Mouse (Mus musculus) MEL (cell line): ENCODE results near the gene Gm42715. TPM values are rescaled to one million over a fixed set of nuclear protein-coding genes. Genes with fewer than 3 reads are reported as not detected.

Source experiments
- DNase-seq: peaks from one replicate; pipeline ENCODE4 v3.0.0; 2011; ENCODE audit warnings: low read depth, low spot score
- H3K27ac ChIP-seq: 2 replicates; pipeline ENCODE4 v1.5.1; 2012; ENCODE audit warnings: low read depth, mild to moderate bottlenecking, control low read depth, low read length, moderate library complexity; ENCODE audit not compliant: control insufficient read depth
- H3K27me3 ChIP-seq, 2 experiments: fragments of 150-350 bp in 1 of 2; sonication (generic) in 1 of 2; 2 replicates each; pipeline ENCODE4 v1.6.1; 2012; ENCODE audit warnings: low read length in 2 of 2, mild to moderate bottlenecking in 2 of 2, improper control_type of control experiment in 1 of 2, moderate library complexity in 1 of 2; ENCODE audit not compliant: insufficient read depth in 2 of 2, control insufficient read depth in 1 of 2
- H3K36me3 ChIP-seq, 2 experiments: 2 replicates each; pipeline ENCODE4 v1.6.1; 2012 to 2014; ENCODE audit warnings: low read length in 2 of 2, improper control_type of control experiment in 1 of 2, inconsistent platforms in 1 of 2, mild to moderate bottlenecking in 1 of 2; ENCODE audit not compliant: insufficient read depth in 2 of 2, control insufficient read depth in 1 of 2
- H3K4me1 ChIP-seq, 2 experiments: fragments of 150-350 bp in 1 of 2; sonication (generic) in 1 of 2; 2 replicates each; pipeline ENCODE4 v1.6.1; 2012; ENCODE audit warnings: low read length in 2 of 2, improper control_type of control experiment in 1 of 2, mild to moderate bottlenecking in 1 of 2; ENCODE audit not compliant: insufficient read depth in 2 of 2, control insufficient read depth in 1 of 2
- H3K4me3 ChIP-seq, 2 experiments: fragments of 150-350 bp in 1 of 2; sonication (generic) in 1 of 2; 2 replicates each; pipeline ENCODE4 v1.5.1; 2012; ENCODE audit warnings: low read depth in 2 of 2, low read length in 2 of 2, mild to moderate bottlenecking in 2 of 2, moderate library complexity in 2 of 2, control low read depth in 1 of 2, improper control_type of control experiment in 1 of 2; ENCODE audit not compliant: control insufficient read depth in 1 of 2, insufficient read depth in 1 of 2
- H3K79me2 ChIP-seq: 2 replicates; pipeline ENCODE4 v1.6.1; 2012; ENCODE audit warnings: mild to moderate bottlenecking, low read length, moderate library complexity; ENCODE audit not compliant: control insufficient read depth, poor library complexity, insufficient read depth
- H3K9ac ChIP-seq: 2 replicates; pipeline ENCODE4 v1.6.1; 2012; ENCODE audit warnings: low read depth, mild to moderate bottlenecking, control low read depth, low read length, moderate library complexity; ENCODE audit not compliant: control insufficient read depth, poor library complexity, severe bottlenecking
- H3K9me3 ChIP-seq: fragments of 150-350 bp; sonication (generic); replicated peaks from 2 replicates; pipeline ENCODE4 v1.6.1; 2012; ENCODE audit warnings: mild to moderate bottlenecking, low read length, improper control_type of control experiment, moderate library complexity; ENCODE audit not compliant: insufficient read depth
- BHLHE40 ChIP-seq: IDR thresholded peaks from 2 replicates; pipeline ENCODE4 v1.6.1; 2012; ENCODE audit warnings: low read depth, mild to moderate bottlenecking, inconsistent platforms, low read length, improper control_type of control experiment, borderline replicate concordance
- CHD1 ChIP-seq: IDR thresholded peaks from 2 replicates; pipeline ENCODE4 v1.6.1; 2012; ENCODE audit warnings: low read depth, mild to moderate bottlenecking, inconsistent platforms, low read length, improper control_type of control experiment
- E2F4 ChIP-seq: IDR thresholded peaks from 2 replicates; pipeline ENCODE4 v1.6.1; 2011; ENCODE audit warnings: low read depth, low read length, improper control_type of control experiment, borderline replicate concordance
- ETS1 ChIP-seq: IDR thresholded peaks from 2 replicates; pipeline ENCODE4 v1.6.1; 2012; ENCODE audit warnings: low read depth, mild to moderate bottlenecking, inconsistent platforms, low read length, improper control_type of control experiment, moderate library complexity
- GABPA ChIP-seq: IDR thresholded peaks from 2 replicates; pipeline ENCODE4 v1.6.1; 2012; ENCODE audit warnings: low read depth, mild to moderate bottlenecking, inconsistent platforms, low read length, improper control_type of control experiment, moderate library complexity
- HCFC1 ChIP-seq: IDR thresholded peaks from 2 replicates; pipeline ENCODE4 v1.6.1; 2012; ENCODE audit warnings: low read depth, mild to moderate bottlenecking, inconsistent platforms, low read length, improper control_type of control experiment, moderate library complexity
- JUND ChIP-seq: IDR thresholded peaks from 2 replicates; pipeline ENCODE4 v1.6.1; 2011; ENCODE audit warnings: low read depth, mild to moderate bottlenecking, improper control_type of control experiment, low read length
- MAFK ChIP-seq: IDR thresholded peaks from 2 replicates; pipeline ENCODE4 v1.6.1; 2011; ENCODE audit warnings: low read depth, mild to moderate bottlenecking, low read length, improper control_type of control experiment, borderline replicate concordance
- MAX ChIP-seq: IDR thresholded peaks from 2 replicates; pipeline ENCODE4 v1.6.1; 2011; ENCODE audit warnings: low read length, improper control_type of control experiment
- MAZ ChIP-seq: IDR thresholded peaks from 2 replicates; pipeline ENCODE4 v1.6.1; 2012; ENCODE audit warnings: low read depth, mild to moderate bottlenecking, inconsistent platforms, low read length, improper control_type of control experiment
- MEF2A ChIP-seq: IDR thresholded peaks from 2 replicates; pipeline ENCODE4 v1.6.1; 2014; ENCODE audit warnings: low read depth, mild to moderate bottlenecking, inconsistent platforms, low read length, improper control_type of control experiment; ENCODE audit not compliant: poor library complexity, insufficient replicate concordance, severe bottlenecking; ENCODE audit errors: extremely low read depth
- NELFE ChIP-seq: IDR thresholded peaks from 2 replicates; pipeline ENCODE4 v1.6.1; 2011; ENCODE audit warnings: low read depth, low read length, improper control_type of control experiment
- POLR2AphosphoS2 ChIP-seq: IDR thresholded peaks from 2 replicates; pipeline ENCODE4 v1.6.1; 2011; ENCODE audit warnings: low read length, improper control_type of control experiment
- RCOR1 ChIP-seq: IDR thresholded peaks from 2 replicates; pipeline ENCODE4 v1.6.1; 2012; ENCODE audit warnings: low read depth, mild to moderate bottlenecking, inconsistent platforms, low read length, improper control_type of control experiment
- SMC3 ChIP-seq: IDR thresholded peaks from 2 replicates; pipeline ENCODE4 v1.6.1; 2011; ENCODE audit warnings: low read depth, low read length, improper control_type of control experiment
- TAL1 ChIP-seq: IDR thresholded peaks from 2 replicates; pipeline ENCODE4 v1.6.1; 2012; ENCODE audit warnings: mild to moderate bottlenecking, inconsistent platforms, low read length, moderate library complexity, mixed read lengths
- TBP ChIP-seq: IDR thresholded peaks from 2 replicates; pipeline ENCODE4 v1.8.0; 2011; ENCODE audit warnings: low read depth, low read length, improper control_type of control experiment
- UBTF ChIP-seq: IDR thresholded peaks from 2 replicates; pipeline ENCODE4 v1.6.1; 2012; ENCODE audit warnings: low read depth, mild to moderate bottlenecking, inconsistent platforms, low read length, improper control_type of control experiment, moderate library complexity, borderline replicate concordance; ENCODE audit not compliant: insufficient read depth
- USF1 ChIP-seq: IDR thresholded peaks from 2 replicates; pipeline ENCODE4 v1.6.1; 2014; ENCODE audit warnings: low read depth, mild to moderate bottlenecking, inconsistent platforms, low read length, improper control_type of control experiment, moderate library complexity
- USF2 ChIP-seq, 2 experiments: IDR thresholded peaks; 2 replicates each; pipeline ENCODE4 v1.6.1; 2011 to 2012; ENCODE audit warnings: improper control_type of control experiment in 2 of 2, low read length in 2 of 2, borderline replicate concordance in 1 of 2, inconsistent platforms in 1 of 2, low read depth in 1 of 2, mild to moderate bottlenecking in 1 of 2; ENCODE audit not compliant: insufficient read depth in 1 of 2
- ZC3H11A ChIP-seq: IDR thresholded peaks from 2 replicates; pipeline ENCODE4 v1.6.1; 2012; ENCODE audit warnings: low read depth, mild to moderate bottlenecking, inconsistent platforms, low read length, improper control_type of control experiment
- ZKSCAN1 ChIP-seq: IDR thresholded peaks from 2 replicates; pipeline ENCODE4 v1.6.1; 2012; ENCODE audit warnings: low read depth, mild to moderate bottlenecking, inconsistent platforms, low read length, improper control_type of control experiment, moderate library complexity
- ZMIZ1 ChIP-seq: IDR thresholded peaks from 2 replicates; pipeline ENCODE4 v1.6.1; 2012; ENCODE audit warnings: low read depth, mild to moderate bottlenecking, inconsistent platforms, low read length, improper control_type of control experiment, moderate library complexity
- ZNF384 ChIP-seq: IDR thresholded peaks from 2 replicates; pipeline ENCODE4 v1.6.1; 2012; ENCODE audit warnings: low read depth, mild to moderate bottlenecking, inconsistent platforms, low read length, improper control_type of control experiment
- polyA plus RNA-seq, 2 experiments: library from polyadenylated mRNA; stranded (reverse) in 1 of 2; unstranded in 1 of 2; fragments of >175 nt in 1 of 2; fragments of >200 nt in 1 of 2; gene quantifications; 2 replicates each; pipeline versions ENCODE4 v1.2.1 to v1.2.4; 2012; ENCODE audit warnings: low replicate concordance in 2 of 2, low read depth in 1 of 2; ENCODE audit not compliant: insufficient read length in 2 of 2, insufficient read depth in 1 of 2, missing spikeins in 1 of 2
- total RNA-seq: library from RNA; depleted of rRNA; stranded (reverse); fragments of 300-350 nt; gene quantifications from 2 replicates; pipeline ENCODE4 v1.2.3, GENCODE M21; 2012

Gm42715 gene
- total and polyA plus RNA-seq, 3 experiments: 9.0 to 25.4 TPM; not detected in 1

DNA sequence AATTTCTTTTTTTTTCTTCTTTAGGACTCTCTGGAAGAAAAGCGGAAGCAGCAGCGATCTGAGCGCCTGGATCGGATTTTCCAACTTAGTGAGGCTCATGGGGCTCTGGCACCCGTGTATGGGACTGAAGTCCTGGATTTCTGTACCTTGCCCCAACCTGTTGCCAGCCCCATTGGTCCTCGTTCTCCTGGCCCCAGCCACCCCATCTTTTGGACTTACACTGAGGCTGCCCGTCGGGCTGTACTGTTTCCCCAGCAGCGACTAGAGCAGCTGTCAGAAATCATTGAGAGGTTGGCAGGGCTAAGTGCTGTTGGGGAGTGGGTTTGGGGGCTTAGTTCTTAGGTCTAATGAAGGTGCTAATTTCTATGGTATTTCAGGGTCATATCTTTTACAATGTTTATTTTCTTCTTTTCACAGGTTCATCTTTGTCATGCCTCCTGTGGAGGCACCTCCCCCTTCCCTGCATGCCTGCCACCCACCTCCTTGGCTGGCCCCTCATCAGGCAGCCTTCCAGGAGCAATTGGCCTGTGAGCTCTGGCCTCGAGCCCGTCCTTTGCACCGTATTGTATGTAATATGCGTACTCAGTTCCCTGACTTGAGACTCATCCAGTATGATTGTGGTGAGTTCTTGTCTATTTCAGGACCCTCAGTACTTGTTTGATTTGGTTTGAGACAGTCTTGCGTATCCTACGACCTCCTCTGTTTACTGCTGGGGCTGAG lies 29.9 kb downstream of the Gm42715 start:
- Histone ChIP-seq H3K9me3 (no peaks in the 10 kb centered on the region), H3K79me2 (peaks cover 4% of the 10 kb centered on the region; the same call in 1 of the 2 replicates), H3K27me3 (no peaks in the 10 kb centered on the region), H3K4me3 (no peak overlapping the region), H3K9ac (no peak overlapping the region), H3K36me3 (peaks cover 0 to 52% of the 10 kb centered on the region in 2 experiments), H3K4me1 (no peaks in the 10 kb centered on the region), H3K27ac (no peak overlapping the region)
- no peak for DNase-seq
- no peak for TF ChIP-seq MAZ
- no peak for TF ChIP-seq USF2 (IDR thresholded peaks at IDR 0.05; ENCODE audit: borderline replicate concordance in 1 of 2, insufficient read depth in 1 of 2, low read depth in 1 of 2, low read length in 2 of 2)
- TF ChIP-seq USF1: no peak
- no peak for TF ChIP-seq HCFC1
- TF ChIP-seq TBP: no peak
- no peak for TF ChIP-seq TAL1
- TF ChIP-seq E2F4: no peak
- TF ChIP-seq ETS1: no peak
- no peak for TF ChIP-seq MAX
- no peak for TF ChIP-seq MAFK

DNA sequence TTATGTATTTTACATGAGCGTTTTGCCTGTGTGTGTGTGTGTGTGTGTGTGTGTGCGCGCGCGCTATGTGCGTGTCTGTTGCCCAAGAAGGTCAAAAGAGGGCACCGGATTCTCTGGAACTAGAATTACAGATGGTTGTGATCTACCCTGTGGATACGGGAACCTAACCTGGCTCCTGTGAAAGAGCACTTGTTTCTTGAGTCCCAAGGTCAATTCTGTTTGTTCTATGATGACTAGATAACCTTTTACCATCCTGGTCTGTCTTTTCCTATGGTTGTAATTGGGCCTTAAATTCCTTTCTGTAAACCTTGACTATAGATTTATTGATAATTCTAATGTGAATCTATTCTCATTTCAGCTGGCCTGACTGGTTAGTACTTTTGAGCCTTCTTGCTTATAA lies 32.2 kb downstream of the Gm42715 start:
- no peak for DNase-seq
- Histone ChIP-seq H3K4me1 (no peaks in the 10 kb centered on the region), H3K27ac (no peak overlapping the region), H3K9me3 (no peaks in the 10 kb centered on the region), H3K27me3 (no peaks in the 10 kb centered on the region), H3K4me3 (no peak overlapping the region), H3K79me2 (no peaks in the 10 kb centered on the region), H3K9ac (no peak overlapping the region), H3K36me3 (peaks cover 0 to 42% of the 10 kb centered on the region in 2 experiments)
- no peak for TF ChIP-seq RCOR1
- TF ChIP-seq MEF2A: no peak
- TF ChIP-seq MAZ: no peak
- no peak for TF ChIP-seq SMC3
- TF ChIP-seq ZMIZ1: no peak
- TF ChIP-seq ZC3H11A: no peak
- no peak for TF ChIP-seq CHD1
- TF ChIP-seq POLR2AphosphoS2: no peak
- TF ChIP-seq E2F4: no peak
- TF ChIP-seq MAX: no peak
- no peak for TF ChIP-seq UBTF
- TF ChIP-seq JUND: no peak
- TF ChIP-seq BHLHE40: no peak
- no peak for TF ChIP-seq ZNF384
- TF ChIP-seq NELFE: no peak
- no peak for TF ChIP-seq GABPA
- TF ChIP-seq ZKSCAN1: no peak
- TF ChIP-seq TBP: no peak
